Mouse (Mus musculus) thymus, adult 2 months (tissue): ENCODE measurements at regions not wholly inside any gene's neighbourhood (a gene's known extent, or its start where the extent isn't known, plus 50 kb on each side); places are given as distances from the start of the nearest gene placed in this dataset.

ENCODE experiments used
- DNase-seq: peaks from one replicate; pipeline ENCODE4 v3.0.0; 2021
- H3K27ac ChIP-seq: fragments of 200-500 bp; 2 replicates; pipeline ENCODE4 v1.5.1; 2012; ENCODE audit warnings: low read length, control low read depth; ENCODE audit not compliant: control insufficient read depth, insufficient read depth
- H3K27me3 ChIP-seq: fragments of 200-500 bp; 2 replicates; pipeline ENCODE4 v1.6.1; 2012; ENCODE audit warnings: mild to moderate bottlenecking, low read length, moderate library complexity, mixed read lengths; ENCODE audit not compliant: control insufficient read depth, insufficient read depth
- H3K36me3 ChIP-seq: fragments of 200-500 bp; 2 replicates; pipeline ENCODE4 v1.6.1; 2012; ENCODE audit warnings: mild to moderate bottlenecking, low read length, moderate library complexity; ENCODE audit not compliant: control insufficient read depth, insufficient read depth
- H3K4me1 ChIP-seq: fragments of 200-500 bp; replicated peaks from 2 replicates; pipeline ENCODE4 v1.6.1; 2012; ENCODE audit warnings: low read length; ENCODE audit not compliant: control insufficient read depth, insufficient read depth
- H3K4me3 ChIP-seq: fragments of 200-500 bp; 2 replicates; pipeline ENCODE4 v1.5.1; 2012; ENCODE audit warnings: mild to moderate bottlenecking, low read length, control low read depth, moderate library complexity; ENCODE audit not compliant: control insufficient read depth, insufficient read depth
- CTCF ChIP-seq: fragments of 200-500 bp; IDR thresholded peaks from 2 replicates; pipeline ENCODE4 v1.5.1; 2012; ENCODE audit warnings: mild to moderate bottlenecking, control low read depth, low read length, moderate library complexity, borderline replicate concordance; ENCODE audit not compliant: control insufficient read depth, poor library complexity, insufficient read depth; ENCODE audit errors: extremely low read depth
- POLR2A ChIP-seq: fragments of 200-500 bp; IDR thresholded peaks from 2 replicates; pipeline ENCODE4 v1.6.1; 2012; ENCODE audit warnings: mild to moderate bottlenecking, low read length, control low read depth, moderate library complexity; ENCODE audit not compliant: control insufficient read depth, poor library complexity, insufficient read depth; ENCODE audit errors: extremely low read depth
- WGBS: fragments of 180-500 bp; shearing (Covaris S2); methylation state at CpG from one replicate; pipeline ENCODE4 v1.1.7; 2018; 5-methylcytosine and 5-hydroxymethylcytosine counted together

DNA sequence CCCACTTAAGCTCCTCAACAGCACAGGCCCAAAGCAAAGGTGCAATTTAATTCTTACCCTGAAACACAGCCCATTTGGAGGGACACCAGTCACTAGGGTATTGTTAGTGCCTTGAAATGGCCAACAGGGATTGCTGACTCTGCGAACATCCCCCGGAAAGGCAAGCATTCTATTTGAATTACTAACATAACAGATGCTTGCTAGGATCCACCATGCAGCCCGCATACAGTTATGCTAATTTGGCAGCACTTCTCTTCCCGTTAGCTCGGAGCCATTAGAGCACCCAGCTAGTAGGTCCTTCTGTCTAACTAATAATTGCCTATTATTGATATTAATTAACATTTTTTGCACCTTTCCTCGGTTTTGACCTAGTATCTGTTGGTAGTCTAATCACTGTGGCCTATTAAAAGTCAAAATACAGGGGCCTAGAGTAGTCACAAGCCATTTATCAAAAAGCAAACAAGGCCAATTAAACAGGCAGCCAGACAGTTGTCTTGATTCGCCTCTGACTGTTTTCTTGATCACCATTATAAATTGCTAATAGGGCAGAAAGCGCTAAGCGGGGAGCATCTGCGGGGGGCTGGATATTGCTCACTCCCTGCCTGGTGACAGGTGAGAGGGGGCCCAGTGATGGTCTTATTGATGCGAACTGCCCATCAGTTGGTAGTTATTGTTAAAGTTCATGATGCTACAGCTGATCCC, 129.0 kb downstream of the Lnpk start:
- Histone ChIP-seq H3K36me3 (no peaks in the 10 kb centered on the region), H3K4me1 (no peaks in the 10 kb centered on the region), H3K27ac (no peak overlapping the region), H3K4me3 (no peak overlapping the region), H3K27me3 (no peaks in the 10 kb centered on the region)
- DNase-seq = no peak
- WGBS = 89% methylated on average over 11 of the region's 11 CpGs
- TF ChIP-seq POLR2A (no peak), CTCF (no peak)

DNA sequence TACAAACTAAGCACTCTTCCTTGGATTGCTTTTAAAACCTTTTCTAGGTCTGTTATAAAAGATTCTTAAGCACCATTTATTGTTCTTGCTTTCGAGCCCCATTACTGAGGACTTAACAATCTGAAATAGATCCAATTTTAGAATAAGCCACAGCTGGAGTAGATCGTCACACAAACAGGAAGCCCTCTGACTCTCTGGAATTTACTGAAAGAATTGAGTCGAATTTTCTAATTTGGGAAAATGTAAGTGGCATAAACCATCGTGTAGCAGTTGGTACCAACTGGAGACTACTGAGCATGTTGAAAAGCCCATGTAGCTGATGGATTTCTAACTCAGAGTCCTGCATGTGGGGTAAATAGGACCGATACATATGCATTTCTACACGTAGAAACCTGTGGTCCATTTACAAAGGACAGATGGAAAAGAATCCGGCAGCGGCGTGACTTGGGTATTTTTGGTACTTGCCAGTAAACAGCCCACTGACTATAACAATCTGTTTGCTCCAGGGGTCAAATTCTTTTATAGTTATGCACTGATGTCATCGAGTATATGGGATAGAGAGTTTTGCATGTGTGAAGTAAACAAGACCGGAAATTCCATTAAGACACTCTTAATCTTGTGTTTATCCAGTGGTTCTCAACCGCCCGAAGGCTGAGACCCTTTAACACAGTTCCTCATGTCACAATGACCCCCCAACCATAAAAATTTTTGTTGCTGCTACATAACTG, 143.9 kb downstream of the Lnpk start:
- Histone ChIP-seq H3K27me3 (no peaks in the 10 kb centered on the region), H3K36me3 (no peaks in the 10 kb centered on the region), H3K4me3 (no peak overlapping the region), H3K4me1 (no peaks in the 10 kb centered on the region), H3K27ac (no peak overlapping the region)
- 83% methylated on average over 13 of the region's 13 CpGs for WGBS
- TF ChIP-seq POLR2A = no peak
- TF ChIP-seq CTCF = no peak
- no peak for DNase-seq

DNA sequence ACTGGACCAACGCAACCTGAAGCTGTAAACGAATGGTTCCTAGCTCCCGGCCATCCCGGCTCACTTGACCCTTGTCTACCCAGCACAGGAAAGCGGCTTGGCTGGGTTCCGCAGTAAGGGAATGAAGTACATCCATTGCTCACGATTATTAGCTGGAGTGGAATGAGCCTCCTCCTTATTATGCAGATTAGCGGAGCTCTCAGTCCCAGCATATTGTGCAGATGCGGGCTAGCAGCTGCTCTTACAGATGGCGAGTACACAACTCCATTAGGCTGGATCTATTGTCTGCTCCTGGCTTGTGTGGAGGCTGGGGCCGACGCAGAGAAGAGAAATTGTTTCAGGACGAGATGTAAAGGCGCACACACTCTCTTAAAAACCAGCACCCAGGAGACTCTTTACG, 152.5 kb downstream of the Lnpk start:
- no peaks in the 10 kb centered on the region for H3K4me1 ChIP-seq
- no peak for TF ChIP-seq POLR2A
- TF ChIP-seq CTCF = no peak
- H3K4me3 ChIP-seq = no peak overlapping the region
- no peak overlapping the region for H3K27ac ChIP-seq
- no peaks in the 10 kb centered on the region for H3K36me3 ChIP-seq
- no peak for DNase-seq
- H3K27me3 ChIP-seq = no peaks in the 10 kb centered on the region
- WGBS = 91% methylated on average over 15 of the region's 15 CpGs

DNA sequence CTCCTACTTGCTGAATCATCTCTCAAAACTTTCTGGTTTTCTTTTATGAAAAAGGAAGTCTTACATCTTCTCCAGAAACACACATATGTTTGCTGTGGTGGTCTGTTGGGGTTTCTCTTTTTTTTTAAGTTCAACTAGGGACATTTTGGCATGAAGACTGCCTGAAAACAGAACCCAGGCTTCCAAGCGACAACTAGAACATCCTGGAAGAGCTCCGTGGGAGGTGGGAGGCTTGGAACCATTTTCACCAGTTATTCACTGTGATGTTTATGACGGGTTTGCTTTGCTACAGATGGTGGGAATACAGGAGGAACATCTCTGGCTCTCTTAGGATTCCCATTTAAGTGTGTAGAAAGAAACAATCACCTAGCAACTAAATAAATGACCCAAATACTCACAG, 154.5 kb downstream of the Lnpk start:
- TF ChIP-seq POLR2A (no peak), CTCF (no peak)
- Histone ChIP-seq H3K4me1 (no peaks in the 10 kb centered on the region), H3K27me3 (no peaks in the 10 kb centered on the region), H3K36me3 (no peaks in the 10 kb centered on the region), H3K4me3 (no peak overlapping the region), H3K27ac (no peak overlapping the region)
- DNase-seq = no peak
- 91% methylated on average over 3 of the region's 3 CpGs for WGBS

DNA sequence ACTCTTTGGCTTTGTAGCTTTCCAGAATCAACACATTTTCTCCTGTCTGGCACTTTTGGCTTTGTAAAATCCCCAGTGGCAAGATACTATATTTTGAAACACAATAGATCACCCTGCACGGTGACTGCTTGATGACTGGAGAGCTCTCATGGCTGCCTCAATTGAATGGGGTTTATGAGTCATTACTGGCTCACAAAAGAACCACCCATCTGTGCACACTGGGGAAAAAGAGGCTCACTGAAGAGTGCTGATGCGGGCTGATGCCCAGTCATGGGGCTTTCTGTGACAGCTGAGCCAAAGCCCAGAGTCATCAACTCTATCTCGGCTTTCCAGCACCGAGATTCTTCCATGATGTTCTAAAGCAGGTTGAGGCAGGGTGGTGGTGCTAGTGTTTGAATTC, 163.1 kb downstream of the Lnpk start:
- Histone ChIP-seq H3K36me3 (no peaks in the 10 kb centered on the region), H3K27ac (no peak overlapping the region), H3K4me3 (no peak overlapping the region), H3K27me3 (no peaks in the 10 kb centered on the region), H3K4me1 (no peaks in the 10 kb centered on the region)
- TF ChIP-seq CTCF (no peak), POLR2A (no peak)
- no peak for DNase-seq
- 82% methylated on average over 4 of the region's 4 CpGs for WGBS

DNA sequence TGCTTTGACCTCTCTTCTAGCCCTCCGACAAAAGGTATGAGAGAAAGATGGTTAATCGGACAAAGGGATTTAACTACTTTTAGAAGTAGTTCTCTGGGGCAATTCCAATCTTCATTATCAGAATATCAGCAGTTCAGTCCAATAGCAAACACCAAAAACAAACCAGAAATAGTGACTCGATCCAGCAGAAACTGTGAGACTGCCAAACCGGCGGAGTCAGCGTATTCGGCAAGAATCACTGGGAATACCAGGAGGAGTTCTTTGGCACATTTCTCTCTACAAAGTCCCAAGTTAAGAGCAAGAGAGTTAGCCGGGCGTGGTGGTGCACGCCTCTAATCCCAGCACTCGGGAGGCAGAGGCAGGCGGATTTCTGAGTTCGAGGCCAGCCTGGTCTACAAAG, 164.5 kb downstream of the Lnpk start:
- Histone ChIP-seq H3K4me1 (no peaks in the 10 kb centered on the region), H3K27me3 (no peaks in the 10 kb centered on the region), H3K4me3 (no peak overlapping the region), H3K36me3 (no peaks in the 10 kb centered on the region), H3K27ac (no peak overlapping the region)
- TF ChIP-seq POLR2A (no peak), CTCF (no peak)
- no peak for DNase-seq
- 99% methylated on average over 13 of the region's 13 CpGs for WGBS
